Mouse (Mus musculus) natural killer cell, adult 2 months (primary cell): ENCODE results near the gene 4933421I07Rik.

ENCODE experiments used
- DNase-seq, 2 experiments: peaks; one replicate each; pipeline ENCODE4 v3.0.0; 2022; ENCODE audit warnings: low spot score in 2 of 2

The 4933421I07Rik gene

DNA sequence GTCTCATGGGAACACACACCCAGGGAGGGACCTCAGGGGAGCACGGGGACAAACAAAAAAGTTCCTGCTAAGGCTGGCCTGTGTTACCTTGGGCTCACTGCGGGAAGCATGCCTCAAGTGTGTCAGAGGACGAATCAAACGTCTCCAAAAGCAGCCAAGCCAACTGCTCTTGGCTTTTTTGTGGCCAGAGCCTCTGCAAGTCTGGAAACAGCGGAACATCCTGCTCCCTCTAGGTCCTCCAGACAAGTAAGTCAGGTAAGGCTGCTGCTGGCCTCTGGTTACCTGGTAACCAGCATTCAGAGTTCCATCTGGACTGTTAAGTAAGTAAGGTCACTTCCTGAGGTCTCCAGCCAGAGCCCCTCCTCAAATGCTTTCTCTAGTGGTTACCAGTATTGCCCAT, at the start of gene 4933421I07Rik:
4933421I07Rik (minus strand) TSS at position 271 of the 400 bp plus-strand sequence.
- DNase-seq, result no peak

DNA sequence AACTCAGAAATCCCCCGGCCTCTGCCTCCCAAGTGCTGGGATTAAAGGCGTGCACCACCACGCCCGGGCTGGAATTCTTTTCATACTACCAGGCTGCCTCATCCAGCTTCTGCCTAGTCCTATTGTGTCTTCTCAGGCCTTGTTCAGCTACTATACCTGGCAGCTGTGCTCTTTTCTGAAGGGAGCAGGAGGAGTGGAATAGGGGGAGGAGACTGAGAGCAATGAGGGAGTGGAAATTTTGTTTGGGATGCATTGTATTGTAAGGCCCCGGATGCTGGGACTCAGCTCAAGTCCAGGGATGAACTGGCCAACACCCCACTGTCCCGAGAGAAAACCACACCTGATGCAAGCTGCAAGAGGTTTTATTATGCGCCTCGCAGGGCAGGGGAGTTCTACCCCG, 49.4 kb upstream of the 4933421I07Rik start:
- DNase-seq, result no peak

DNA sequence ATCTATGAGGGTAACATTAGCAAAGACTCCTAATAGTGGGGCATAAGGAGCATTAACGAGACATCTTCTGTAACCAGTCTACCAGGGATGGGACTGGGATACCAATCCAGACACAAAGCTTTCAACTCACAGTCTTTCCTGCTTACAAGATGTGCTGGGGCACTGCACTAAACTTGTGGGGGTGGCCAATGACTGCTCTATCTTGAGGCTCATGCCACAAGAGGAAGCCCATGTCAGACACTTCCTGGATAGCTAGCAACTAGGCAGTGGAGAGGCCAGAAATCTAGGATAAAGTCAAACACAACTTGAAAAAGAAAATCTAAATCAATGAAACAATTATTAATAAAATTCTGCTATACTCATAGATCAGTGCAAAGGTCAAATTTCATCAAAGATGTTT, 48.3 kb upstream of the 4933421I07Rik start:
- no peak for DNase-seq

DNA sequence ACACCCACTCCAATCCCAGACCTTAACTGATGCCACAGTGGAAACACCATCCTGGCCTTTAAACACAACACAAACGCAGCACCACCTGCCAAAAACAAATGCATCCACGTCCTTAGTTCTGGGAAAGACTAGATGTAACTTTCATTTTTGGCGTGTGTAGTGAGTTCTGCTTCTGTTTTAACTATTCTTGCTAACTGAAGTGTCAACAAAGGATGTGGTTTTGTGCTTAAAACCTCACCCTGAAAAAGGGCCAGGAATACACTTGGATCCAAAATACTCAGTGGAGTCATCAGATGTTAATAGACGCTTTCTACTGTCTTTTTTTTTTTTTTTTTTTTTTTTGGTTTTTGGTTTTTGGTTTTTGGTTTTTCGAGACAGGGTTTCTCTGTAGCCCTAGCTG, 42.9 kb upstream of the 4933421I07Rik start:
- no peak for DNase-seq

DNA sequence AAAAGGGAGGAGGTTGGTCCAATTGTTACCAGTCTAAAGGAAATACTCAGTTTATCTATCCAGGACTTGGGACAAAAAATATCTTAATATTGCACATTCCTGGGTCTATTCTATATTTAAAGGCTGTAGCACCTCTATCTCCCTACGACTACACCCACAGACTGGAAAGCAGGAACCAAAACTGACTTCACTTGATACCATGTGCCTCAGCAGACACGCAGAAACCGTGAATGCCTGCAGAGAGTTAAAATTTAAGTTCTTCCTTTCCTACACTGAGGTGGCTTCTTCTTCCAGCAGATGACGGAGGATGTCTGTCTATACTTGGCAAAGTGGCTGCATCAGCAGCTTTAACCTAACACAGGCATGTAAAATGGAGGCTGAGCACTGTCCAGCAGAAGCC, 42.4 kb upstream of the 4933421I07Rik start:
- no peak for DNase-seq

DNA sequence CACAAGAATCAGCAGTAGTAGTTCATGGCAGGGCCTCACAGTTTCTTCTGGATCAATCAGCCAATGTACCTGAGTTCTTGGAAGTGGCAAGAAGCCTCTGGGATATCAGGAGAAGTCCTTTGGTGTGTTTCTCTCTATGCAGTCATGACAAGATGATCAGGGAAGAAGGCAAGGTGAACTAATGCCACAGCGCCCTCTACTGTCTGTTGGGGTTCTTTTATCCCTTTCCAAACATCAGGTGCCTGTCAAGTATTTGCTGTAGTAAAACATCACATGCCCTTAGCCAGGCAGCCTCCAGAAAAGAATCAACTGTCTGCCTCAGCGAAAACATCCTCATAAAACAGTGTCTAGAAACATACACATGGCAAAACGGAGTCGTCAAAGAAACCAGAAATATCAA, 6.7 kb upstream of the 4933421I07Rik start:
- no peak for DNase-seq

DNA sequence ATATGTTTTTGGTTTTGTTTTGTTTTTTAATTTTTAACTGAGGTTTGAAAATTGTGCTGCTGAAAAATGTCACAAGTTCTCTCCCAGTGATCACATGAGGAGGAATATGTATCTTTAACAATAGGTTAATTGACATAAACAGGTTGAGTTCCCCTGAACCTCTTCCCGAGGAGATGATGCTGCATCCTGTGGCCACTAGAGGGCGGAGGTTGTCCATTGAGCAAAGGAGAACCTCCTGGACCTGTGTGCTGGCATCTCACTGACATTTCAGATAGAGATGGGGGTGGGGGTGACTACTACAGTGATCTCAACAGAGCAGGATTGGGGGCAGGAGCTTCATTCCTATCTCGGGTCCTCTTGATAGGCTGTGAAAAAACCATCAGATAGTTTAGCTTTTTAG, 2.7 kb upstream of the 4933421I07Rik start:
- no peak for DNase-seq

DNA sequence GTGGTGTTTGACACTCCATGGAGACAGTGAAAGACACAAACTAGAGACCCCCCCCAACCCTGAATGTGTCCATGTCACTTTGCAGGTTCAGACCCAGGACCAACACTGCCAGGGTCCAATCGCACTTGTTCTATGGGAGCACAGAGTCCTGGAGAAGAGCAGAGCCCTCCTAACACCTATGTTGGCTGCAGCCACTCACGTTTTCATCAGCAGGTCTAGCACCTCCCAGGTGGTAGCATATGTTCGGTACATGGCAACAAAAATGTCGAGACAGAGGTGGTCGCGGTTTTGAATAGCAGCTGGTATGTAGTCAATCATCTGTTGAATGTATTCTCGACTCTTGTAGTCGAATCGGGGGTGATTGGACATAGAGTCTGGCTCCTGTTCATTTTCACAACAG, 568 bp downstream of the 4933421I07Rik start:
- no peak for DNase-seq
